Mouse (Mus musculus) mouse trophoblast stem cell (cell line): Measurements from ENCODE around the gene 4930558C23Rik.
"Not testable (repeated sequence)": the region's sequence is repeated elsewhere in the genome, so short reads cannot be mapped to it uniquely, and the experiment has no call there.

Experiments used
- in situ Hi-C, 2 experiments: fragments of 300-500 bp; cut with MseI, MboI; formaldehyde crosslinking; loops; 2 replicates in 1 of 2; 3 replicates in 1 of 2; pipeline ENCODE4 v1.15.1; 2025

4930558C23Rik gene

DNA sequence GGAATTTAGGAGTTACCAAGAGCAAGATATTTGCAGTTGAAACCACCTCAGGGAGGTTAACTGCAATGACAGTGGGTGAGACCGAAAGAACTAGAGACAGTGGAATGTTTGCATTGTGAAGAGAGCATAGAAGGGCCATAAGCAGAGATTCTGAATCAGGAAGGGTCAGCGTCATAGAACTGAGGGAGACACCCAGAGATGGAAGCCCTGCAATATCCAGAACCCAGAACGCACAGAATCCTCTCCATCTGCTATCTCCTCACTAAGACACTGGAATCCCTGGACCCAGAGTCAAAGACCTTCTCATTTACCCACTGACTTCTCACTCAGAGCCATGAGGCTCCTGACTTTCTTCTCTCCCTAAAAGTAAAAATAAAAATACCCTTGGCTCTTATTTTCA, at the start of gene 4930558C23Rik:
Gene 4930558C23Rik, minus strand, starts transcription at position 101 of the 400 bp plus-strand sequence.
- in situ Hi-C loops = no loop called here

DNA sequence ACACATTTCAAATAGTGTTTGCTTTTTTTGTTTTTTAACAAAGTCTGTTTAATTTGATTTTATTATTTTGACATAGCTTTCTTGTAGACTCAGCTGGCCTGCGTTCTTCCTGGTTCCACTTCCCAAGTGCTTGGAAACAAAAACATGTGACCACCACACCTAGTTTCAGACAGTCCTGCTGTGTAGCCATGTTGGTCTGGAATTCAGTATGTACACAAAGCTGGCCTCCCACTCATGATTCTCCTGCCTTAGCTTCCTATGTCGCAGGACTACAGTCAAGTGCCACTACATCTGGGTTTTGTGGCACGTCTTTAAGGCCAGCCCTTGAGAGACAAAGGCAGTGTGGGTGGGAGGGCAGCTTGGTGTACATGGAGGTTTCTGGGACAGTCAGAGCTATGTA, 48.3 kb upstream of the 4930558C23Rik start:
- in situ Hi-C loops = no loop called here

DNA sequence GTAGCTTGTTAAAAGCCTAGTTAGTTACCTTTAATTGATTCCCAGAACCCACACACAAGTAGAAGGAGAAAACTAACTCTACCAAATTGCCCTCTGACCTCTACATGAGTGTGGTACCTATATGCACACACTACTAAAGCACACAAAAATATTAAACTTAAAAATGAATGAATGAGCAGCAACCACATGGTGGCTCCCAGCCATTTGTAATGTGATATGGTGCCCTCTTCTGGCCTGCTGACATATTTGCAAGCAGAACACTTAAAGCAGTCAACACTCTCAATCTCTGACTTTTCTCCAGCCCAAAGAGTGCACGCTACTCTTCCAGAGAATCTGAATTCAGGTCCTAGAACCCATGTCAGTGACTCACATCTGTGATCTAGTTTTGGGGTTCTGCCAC, 47.8 kb upstream of the 4930558C23Rik start:
- in situ Hi-C loops = no loop called here

DNA sequence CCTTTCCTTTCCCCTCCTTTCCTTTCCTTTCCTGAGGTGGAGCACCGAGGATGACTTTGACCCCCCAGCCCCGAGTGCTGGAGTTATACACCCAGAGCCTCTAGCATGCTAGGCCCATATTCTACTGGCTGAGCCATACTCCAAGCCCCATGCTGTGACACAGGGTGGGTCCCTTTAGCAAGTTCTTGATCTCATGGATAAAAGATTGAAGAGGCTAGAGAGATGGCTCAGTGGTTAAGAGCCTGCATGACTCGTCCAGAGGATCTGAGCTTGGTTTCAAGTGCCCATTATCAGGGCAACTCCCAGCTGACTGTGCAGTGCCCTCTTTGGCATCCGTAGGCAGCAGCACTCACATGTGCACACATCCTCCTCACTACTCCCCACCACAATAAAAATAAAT, 42.7 kb upstream of the 4930558C23Rik start:
- in situ Hi-C loops = no loop called here

DNA sequence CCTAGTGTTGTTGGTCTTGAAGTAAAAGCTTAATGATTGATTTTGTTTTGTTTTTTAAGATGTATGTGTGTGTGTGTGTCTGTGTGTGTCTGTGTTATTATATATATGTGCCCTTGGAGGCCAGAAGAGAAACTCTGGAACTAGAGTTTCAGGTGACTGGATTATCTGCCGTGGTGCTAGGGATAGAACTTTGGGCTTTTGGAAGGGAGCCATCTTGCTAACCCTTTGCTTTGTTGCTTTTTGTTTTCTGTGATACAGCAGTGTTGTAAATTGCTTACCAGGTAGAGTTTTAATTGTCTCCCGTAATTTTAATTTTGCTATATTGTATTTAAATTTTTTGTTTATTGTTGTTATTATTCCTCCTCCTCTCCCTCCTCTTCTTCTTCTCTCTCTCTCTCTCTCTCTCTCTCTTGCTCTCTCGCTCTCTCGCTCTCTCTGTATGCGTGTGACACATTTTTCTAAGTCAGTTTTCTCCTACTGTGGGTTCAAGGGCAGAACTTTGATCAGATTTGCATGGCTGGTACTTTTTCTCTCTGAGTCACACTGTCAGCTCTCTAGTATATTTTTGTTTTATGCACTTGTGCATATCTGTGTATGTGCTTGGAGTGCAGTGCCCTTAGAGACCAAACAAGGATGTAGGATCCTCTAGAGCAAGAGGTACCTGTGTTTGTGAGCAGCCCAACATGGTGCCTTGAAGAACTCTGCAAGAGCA, 39.9 kb upstream of the 4930558C23Rik start:
- in situ Hi-C loops = no loop called here

DNA sequence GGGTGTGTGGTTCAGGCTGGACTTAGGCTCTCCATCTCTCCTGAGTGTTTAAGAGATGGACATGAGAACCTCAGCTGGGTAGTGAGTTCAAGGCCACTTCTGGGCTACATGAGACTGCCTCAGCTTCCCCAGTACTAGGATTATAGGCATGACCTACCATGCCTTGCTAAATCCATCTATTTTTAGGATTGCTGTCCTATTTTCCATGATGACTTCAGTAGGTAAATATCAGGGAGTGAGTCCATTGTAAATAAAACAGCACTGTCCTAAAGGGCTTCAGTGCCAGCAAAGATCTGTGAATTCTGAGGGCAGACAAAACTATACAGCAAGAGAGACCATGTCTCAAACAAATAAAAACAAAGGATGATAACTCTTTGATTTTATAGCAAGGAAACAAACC, 37.0 kb upstream of the 4930558C23Rik start:
- in situ Hi-C loops = no loop called here

DNA sequence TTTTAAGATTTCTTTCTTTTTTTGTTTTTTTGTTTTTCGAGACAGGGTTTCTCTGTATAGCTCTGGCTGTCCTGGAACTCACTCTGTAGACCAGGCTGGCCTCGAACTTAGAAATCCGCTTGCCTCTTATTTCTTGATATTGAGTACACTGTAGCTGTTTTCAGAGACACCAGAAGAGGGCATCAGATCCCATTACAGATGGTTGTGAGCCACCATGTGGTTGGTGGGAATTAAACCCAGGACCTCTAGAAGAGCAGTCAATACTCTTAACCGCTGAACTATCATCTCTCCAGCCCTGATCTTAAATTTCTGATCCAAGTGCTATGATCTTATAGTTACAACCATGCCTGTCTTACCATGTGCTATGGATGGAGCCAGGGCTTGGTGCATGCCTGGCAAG, 36.0 kb upstream of the 4930558C23Rik start:
- in situ Hi-C loops = not testable (repeated sequence)

DNA sequence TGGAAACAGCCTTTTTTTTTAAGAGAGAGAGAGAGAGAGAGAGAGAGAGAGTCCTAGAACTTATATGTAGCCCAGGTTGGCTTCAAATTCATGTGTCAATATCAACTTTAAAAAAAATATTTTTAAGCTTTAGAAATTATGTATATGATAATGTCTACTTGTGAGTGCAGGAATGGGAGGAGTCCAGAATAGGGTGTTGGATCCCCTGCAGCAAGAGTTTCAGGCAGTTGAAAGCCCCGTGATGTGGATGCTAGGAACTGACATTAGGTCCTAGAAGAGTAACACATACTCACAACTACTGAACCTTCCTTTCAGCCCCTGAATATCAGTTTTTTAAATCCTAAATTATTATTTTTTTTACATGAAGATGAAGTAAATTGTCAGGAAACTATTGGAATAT, 32.9 kb upstream of the 4930558C23Rik start:
- in situ Hi-C loops = no loop called here

DNA sequence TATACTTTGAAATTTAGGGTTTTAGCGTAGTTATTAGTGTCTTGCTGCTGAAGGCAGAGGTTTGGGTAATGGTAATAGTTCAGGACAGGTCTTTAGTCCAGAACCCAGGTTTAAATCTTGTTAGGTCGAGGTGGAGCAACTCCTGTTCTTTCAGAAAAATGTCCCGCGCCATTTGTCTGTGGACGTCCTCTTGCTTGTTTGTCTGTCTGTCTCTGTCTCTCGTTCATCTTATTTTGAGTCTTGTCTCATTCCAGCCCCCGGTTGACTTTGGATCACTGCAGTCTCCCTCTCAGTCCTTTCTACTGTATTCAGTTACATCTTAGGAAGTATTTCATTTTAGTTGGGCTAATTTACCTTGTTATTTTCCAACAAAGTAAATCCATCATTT, 32.3 kb upstream of the 4930558C23Rik start:
- in situ Hi-C loops = no loop called here

DNA sequence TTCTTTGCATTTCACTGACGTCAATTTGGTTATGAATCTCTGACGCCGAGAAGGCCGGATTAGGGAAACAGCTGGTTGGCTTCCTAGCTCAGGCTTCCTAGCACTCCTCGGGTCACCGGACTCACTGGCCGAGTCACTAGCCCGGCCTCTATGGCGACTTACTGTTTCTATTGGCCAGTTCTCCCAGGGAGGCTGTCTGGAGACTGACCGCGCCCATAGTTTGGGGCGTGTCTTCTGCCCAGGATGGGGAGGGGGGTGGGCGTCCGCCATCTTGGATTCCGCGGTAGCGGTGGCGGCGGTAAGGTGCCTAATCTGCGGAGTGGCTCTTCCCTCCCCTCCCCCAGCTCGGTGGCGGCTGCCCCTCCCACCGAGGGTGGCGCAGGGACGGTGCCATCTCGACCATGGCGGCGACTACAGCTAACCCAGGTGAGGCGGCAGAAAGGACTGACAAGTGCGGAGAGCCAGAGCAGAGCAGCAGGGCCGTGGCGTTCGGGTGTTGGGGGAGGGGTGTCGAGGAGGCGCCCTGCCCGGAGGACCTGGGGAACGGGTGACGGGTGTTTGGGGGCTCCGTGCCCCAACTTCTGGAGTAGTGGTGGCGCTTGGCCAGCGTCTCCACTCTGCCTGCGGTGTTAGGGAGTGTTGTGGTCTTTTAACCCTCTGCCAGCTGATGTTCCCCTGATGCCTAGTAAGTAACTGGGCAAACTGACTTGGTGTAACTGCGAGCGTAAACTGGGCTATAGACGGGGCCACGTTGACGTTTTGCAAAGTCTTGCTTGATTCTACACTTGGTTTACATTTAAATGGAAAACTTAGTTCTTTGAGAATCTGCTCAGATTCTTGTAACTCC, 31.7 kb upstream of the 4930558C23Rik start, which contains the start of gene Arnt:
Gene Arnt, plus strand, starts transcription at position 253 of the 847 bp plus-strand sequence.
- in situ Hi-C loops = no loop called here

DNA sequence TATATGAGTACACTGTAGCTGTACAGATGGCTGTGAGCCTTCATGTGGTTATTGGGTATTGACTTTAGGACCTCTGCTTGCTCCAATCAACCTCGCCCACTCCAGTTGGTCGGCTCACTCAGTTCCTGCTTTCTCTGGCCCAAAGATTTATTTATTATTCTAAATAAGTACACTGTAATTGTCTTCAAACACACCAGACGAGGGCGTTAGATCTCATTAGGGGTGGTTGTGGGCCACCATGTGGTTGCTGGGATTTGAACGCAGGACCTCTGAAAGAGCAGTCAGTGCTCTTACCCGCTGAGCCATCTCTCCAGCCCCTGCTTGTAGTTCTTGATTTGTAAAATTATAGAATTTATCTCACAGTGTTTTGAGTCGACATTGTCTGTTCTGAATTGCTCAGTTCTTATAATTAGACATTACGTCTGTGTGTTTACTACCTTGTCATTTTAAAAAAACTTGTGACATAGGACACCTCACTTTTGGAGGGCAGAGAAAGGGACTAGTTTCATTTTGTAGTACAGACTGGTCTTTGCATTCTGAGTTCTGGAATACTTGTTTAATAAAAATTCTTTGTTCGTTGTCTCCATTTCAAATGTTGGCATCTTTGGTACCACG, 30.8 kb upstream of the 4930558C23Rik start:
- in situ Hi-C loops = no loop called here

DNA sequence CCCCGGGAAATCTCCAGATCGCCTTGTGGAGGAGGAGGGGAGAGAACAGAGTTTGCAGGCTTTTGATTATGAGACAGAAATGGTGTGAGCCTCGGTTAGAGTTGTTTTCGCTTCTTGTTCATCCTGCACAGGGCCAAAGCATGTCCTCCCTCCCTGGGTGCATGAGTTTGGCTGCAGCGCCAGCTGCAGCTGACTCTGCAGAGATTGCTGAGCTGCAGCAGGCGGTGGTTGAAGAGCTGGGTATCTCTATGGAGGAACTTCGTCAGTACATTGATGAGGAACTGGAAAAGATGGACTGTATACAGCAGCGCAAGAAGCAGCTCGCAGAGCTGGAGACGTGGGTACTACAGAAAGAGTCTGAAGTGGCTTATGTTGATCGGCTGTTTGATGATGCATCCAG, 25.8 kb upstream of the 4930558C23Rik start:
- in situ Hi-C loops = not testable (repeated sequence)

DNA sequence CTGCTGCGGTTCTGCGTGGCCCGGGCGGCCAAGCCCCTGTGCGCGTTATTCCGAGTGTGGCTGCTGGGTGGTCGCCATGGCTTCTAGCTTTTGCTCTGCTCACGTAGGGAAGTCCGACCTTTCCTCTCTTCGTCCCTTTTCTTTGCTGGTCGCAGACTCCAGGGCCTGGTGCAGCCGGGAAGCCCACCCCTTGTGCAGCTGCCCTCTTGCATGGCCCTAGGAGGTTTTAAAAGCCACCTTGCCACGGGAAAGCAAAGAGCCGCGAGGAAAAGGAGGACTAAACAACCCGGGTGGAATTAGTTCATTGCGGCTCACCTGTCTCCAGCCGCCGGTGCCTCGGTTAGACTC, 25.2 kb upstream of the 4930558C23Rik start:
- in situ Hi-C loops = not testable (repeated sequence)

DNA sequence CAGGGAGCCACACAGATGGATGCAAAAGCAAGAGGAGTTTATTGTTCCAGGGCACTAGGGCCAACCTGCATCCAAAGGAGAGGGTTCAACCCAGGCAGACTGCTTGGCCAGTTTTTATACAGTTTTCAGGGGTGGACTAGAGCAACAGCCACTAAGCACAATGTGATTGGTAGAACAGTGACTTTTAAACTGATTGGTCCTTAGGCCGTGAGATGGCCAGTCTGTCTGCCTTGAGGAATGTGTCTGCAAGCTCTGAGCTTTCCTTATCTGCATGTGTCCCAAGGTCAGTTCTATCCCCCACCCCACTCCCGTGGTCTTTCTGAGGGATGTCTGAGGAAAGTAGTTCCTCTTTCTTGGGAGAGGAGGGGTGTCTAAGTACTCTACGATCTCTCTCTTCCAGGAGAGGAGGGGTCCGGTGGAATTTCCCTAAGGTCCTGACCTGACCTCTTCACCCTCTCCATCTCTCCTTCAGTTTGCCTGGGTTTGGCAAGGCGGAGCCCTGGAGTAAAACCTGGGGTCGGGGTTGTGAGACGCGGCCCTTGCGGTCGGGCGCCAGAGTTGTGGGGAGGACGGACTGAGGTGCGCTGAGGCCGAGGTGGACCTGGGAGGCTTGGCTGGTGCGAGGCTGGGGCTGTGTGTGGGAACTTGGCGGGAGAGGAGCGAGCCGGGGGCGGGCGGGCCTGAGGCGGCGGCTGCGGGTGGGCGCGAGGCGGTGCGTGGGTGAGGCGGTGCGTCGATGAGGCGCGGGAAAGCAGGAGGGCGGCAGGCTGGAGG, 24.7 kb upstream of the 4930558C23Rik start:
- in situ Hi-C loops = not testable (repeated sequence)

DNA sequence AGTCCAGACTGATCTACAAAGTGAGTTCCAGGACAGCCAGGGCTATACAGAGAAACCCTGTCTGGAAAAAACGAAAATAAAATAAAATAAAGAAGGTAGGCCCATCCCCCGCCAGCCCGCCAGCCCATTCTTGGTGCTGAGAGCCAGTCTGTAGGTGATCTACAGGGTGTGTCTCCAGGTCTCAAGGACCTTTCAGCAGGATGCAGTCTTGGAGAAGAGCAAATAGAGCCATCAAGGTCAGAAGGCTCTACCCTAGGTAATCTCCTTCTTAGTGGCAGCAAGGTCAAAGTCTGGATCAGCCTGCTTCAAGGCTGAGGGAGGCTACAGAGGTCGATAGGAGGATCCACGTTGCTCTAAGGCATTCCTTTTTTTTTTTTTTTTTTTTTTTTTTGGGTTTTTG, 23.8 kb upstream of the 4930558C23Rik start:
- in situ Hi-C loops = not testable (repeated sequence)

DNA sequence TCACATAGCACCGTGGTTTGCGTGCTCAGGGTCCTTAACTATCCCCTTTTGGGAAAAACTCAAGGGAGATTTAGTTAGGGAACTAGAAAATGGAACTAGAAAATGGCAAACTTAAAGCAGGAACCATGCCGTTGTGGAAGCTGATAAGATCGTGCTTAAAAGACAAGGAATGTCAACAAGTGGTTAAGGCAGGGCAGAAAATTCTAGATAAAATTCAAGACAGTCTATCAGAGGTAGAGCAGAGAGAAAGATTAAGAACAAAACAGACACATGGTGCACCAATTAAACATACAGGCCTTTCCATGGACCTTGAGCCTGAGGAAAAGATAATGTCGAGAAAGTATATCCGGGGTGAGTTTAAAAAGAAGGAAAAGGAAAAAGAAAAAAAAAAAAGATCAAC, 15.2 kb upstream of the 4930558C23Rik start:
- in situ Hi-C loops = no loop called here

DNA sequence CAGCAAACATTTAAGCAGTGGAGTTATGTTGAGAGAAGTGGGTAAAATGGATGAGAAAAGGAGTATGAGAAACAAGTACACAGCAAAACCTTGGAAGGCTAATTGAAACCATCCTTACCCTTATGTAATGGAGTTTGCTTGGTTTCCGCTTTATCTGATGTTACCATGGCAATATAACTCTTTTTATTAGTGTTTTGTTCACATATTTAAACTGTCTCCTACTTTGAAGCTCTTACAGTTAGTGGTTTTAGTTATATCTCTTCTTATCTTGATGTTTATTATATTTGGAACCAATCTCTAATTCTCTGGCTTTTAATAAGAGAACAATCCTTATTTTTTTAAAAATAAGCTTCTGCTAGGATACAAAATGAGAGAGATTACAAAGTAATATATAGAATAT, 9.6 kb upstream of the 4930558C23Rik start:
- in situ Hi-C loops = loop anchor here in 1 of 2 experiments (5.0 kb wide), 1 partner anchor 40 kb away; no protein-coding TSS in a partner anchor

DNA sequence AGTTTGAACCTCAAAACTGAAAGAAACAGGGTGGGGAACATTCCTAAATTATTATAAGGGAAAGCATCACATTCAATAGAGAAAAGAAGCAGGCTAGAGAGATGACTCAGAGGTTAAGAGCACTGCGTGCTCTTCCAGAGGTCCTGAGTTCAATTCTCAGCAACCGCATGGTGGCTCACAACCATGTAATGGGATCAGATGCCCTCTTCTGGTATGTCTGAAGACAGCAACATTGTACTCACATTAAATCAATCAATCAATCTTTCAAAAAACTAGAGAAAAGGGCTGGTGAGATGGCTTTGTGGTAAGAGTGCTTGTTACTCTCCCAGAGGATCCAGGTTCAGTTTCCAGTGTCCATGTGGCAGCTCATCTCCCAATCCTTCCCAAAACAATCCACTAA, 6.2 kb upstream of the 4930558C23Rik start:
- in situ Hi-C loops = no loop called here

DNA sequence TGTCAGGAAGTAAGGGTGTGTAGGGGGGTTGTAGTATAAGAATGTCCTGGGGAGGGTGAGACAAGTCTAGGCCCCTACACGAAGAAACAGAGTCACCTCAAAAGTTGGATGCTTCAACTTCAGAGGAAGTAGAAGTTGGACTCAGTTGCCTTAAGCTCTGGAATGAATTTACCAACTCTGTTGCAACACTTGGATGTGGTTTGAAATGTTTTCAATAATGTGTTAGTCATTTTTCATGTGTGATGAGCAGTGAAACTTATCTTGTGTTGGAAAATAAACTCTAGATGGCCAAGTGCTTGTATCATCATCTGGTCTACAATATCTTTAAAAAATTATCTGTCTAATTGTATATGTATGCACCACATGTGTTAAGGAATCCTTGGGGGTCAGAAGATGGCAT, 5.1 kb upstream of the 4930558C23Rik start:
- in situ Hi-C loops = no loop called here

DNA sequence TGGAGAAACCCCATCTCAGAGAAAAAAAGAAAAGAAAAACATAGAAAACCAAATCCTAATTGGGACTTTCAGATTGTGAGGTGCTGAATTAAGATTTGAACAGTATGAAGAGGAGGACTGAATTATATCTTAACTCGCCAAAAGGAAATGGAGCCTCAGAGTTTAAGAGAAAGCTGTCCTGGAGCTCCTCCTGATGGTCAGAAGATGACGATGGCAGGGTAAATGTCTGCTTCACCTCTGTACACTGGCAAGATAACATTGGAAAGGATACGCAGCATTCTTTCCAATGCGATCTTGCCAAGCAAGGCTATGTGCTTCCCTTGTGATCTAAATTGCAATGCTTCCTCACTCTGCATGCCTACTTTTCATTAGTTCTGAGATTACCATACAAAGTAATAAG, 8.3 kb downstream of the 4930558C23Rik start:
- in situ Hi-C loops = loop anchor here in 1 of 2 experiments (5.0 kb wide), 1 partner anchor 82 kb away; the partner anchor contains the start of gene Cers2

DNA sequence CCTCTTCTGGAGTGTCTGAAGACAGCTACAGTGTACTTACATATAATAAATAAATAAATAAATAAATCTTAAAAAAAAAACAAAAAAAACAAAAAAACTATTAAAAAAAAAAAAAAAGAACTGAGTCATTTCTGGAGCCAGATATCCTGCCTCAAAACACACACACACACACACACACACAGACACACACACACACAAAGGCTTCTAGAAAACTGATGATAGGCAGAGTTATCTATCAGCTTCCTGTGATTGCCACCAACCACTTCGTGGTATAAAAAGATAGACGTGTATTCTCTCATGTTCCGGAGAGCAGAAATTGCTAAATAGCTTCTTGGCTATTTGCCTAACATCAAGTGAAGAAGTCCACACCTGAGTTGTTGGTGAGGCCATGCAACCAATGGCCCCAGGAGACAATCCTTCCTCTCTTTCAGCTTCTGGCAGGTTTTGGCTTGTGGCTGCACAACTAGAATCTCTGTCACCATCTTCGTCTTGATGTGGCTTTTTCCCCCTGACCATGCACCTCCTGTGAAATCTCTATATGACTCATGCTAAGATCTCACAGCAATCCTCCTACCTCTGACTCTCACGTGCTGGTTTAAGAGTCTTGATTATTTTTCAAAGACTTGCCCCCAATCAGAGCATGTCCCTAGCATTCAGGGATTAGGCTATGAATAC, 17.1 kb downstream of the 4930558C23Rik start:
- in situ Hi-C loops = no loop called here
